14 mouse cellular contexts compared by ENCODE assay signal in genomic region chr4:66232350-66232749, GRCm38 (mm10).
DNase-seq lines count a peak whose midpoint lies in the region; ATAC-seq lines count a peak whose summit lies in the region.
"Had no signal": no experiment of that assay in that cellular context is flagged by ENCODE, and none has a peak within 500 bp of the region (broad histone marks: within the 10 kb centered on the region; RNA-seq: fewer than 3 reads in every experiment).

No protein-coding gene starts in this region.

- H3K4me3 ChIP-seq in forebrain, embryonic 14.5 days (ENCODE audit: low read depth, low read length) = no peak overlapping the region
- no peak overlapping the region for H3K4me3 ChIP-seq in neural tube, embryonic 11.5 days (ENCODE audit: low read depth, low read length)

- no peak overlapping the region for H3K27ac ChIP-seq in forebrain, embryonic 14.5 days (ENCODE audit: low read depth, low read length)
- H3K27ac ChIP-seq in neural tube, embryonic 11.5 days (ENCODE audit: low read depth, low read length) = no peak overlapping the region

- DNase-seq in frontal cortex, postnatal 14 days (ENCODE audit: low spot score in 2 of 2) = no peak
- DNase-seq in forebrain, embryonic 14.5 days (ENCODE audit: low spot score) = peak; percentile 24
- peak; percentile 20 for DNase-seq in hindlimb bud, embryonic 11.5 days (ENCODE audit: extremely low spot score, low read depth, low spot score)
- DNase-seq in neural tube, embryonic 11.5 days (ENCODE audit: low spot score) = peak; percentile 43
- no peak for DNase-seq in spleen, postnatal 10 days (ENCODE audit: low spot score in 2 of 2)
- DNase-seq in cerebellum, postnatal 14 days = no peak
- DNase-seq in thymus, postnatal 10 days (ENCODE audit: low spot score in 2 of 2) = no peak
- DNase-seq: gastrocnemius, postnatal 36 days; kidney, adult 18-20 months; liver; lung, postnatal 10 days; right cerebral cortex, postnatal 14 days had no signal

- WGBS in forebrain, embryonic 14.5 days = 57% methylated on average over 2 of the region's 2 CpGs
- WGBS in neural tube, embryonic 11.5 days = 61% methylated on average over 2 of the region's 2 CpGs

- H3K9ac ChIP-seq in forebrain, embryonic 14.5 days (ENCODE audit: low read length) = no peak overlapping the region
- no peak overlapping the region for H3K9ac ChIP-seq in neural tube, embryonic 11.5 days (ENCODE audit: low read length)

- no peaks in the 10 kb centered on the region for H3K4me1 ChIP-seq in forebrain, embryonic 14.5 days (ENCODE audit: control insufficient read depth, insufficient read depth, low read length)
- H3K4me1 ChIP-seq in neural tube, embryonic 11.5 days (ENCODE audit: control insufficient read depth, insufficient read depth, low read length) = no peaks in the 10 kb centered on the region

- H3K27me3 ChIP-seq in forebrain, embryonic 14.5 days (replicated peaks; ENCODE audit: control insufficient read depth, insufficient read depth, low read length) = no peaks in the 10 kb centered on the region
- no peaks in the 10 kb centered on the region for H3K27me3 ChIP-seq in neural tube, embryonic 11.5 days (ENCODE audit: control insufficient read depth, insufficient read depth, low read length)

- ATAC-seq in frontal cortex, adult (ENCODE audit: low TSS enrichment) = 0 out of 2 replicates have a peak, but pooled peaks have one; percentile 24
- ATAC-seq in forebrain, embryonic 14.5 days = peak; percentile 50; the same call in 1 of the 2 replicates
- ATAC-seq in neural tube, embryonic 11.5 days (ENCODE audit: insufficient read depth, low FRiP score, low TSS enrichment) = no peak

- H3K36me3 ChIP-seq in forebrain, embryonic 14.5 days (ENCODE audit: control insufficient read depth, insufficient read depth, low read length) = no peaks in the 10 kb centered on the region
- no peaks in the 10 kb centered on the region for H3K36me3 ChIP-seq in neural tube, embryonic 11.5 days (ENCODE audit: control insufficient read depth, insufficient read depth, low read length)
- H3K36me3 ChIP-seq: G1E had no signal

- no peaks in the 10 kb centered on the region for H3K9me3 ChIP-seq in forebrain, embryonic 14.5 days (replicated peaks; ENCODE audit: control insufficient read depth, low read length)
- no peaks in the 10 kb centered on the region for H3K9me3 ChIP-seq in neural tube, embryonic 11.5 days (ENCODE audit: control insufficient read depth, low read length)

- no peak overlapping the region for H3K4me2 ChIP-seq in forebrain, embryonic 14.5 days (ENCODE audit: low read length)
- no peak overlapping the region for H3K4me2 ChIP-seq in neural tube, embryonic 11.5 days (ENCODE audit: low read depth)

Comparison
In these comparisons a context has a peak if more than half of its experiments do, and no peak if none do; other contexts are left out.
1. DNase-seq: peak in forebrain, embryonic 14.5 days (single experiment), hindlimb bud, embryonic 11.5 days (single experiment) and neural tube, embryonic 11.5 days (single experiment); none in frontal cortex, postnatal 14 days (0 of 2), spleen, postnatal 10 days (0 of 2), cerebellum, postnatal 14 days (0 of 2) and thymus, postnatal 10 days (0 of 2).